ENCODE assay signal across 1 mouse cellular context in genomic region chr1:161038004-161038403, GRCm38 (mm10).
A peak's percentile ranks its signal among the peaks of the same experiment; 100 is the strongest.
TF ChIP-seq lines count a peak whose summit lies in the region.

No protein-coding gene starts in this region.

TF ChIP-seq in CH12.LX, 34 proteins besides CTCF, POLR2A, EP300 and RAD21 (continued from another document):
- TF ChIP-seq POLR2AphosphoS2 (IDR thresholded peaks at IDR 0.05; ENCODE audit: low read depth, low read length) (peak; percentile 57), USF2 (conservative IDR thresholded peaks at IDR 0.05; ENCODE audit: low read depth, low read length) (no peak), MAZ (IDR thresholded peaks at IDR 0.05; ENCODE audit: low read depth, low read length) (no peak), ZMIZ1 (IDR thresholded peaks at IDR 0.05; ENCODE audit: low read depth, low read length) (no peak), TBP (conservative IDR thresholded peaks at IDR 0.05; ENCODE audit: low read depth, low read length) (no peak), IRF4 (IDR thresholded peaks at IDR 0.05; ENCODE audit: low read depth, low read length) (no peak), MXI1 (IDR thresholded peaks at IDR 0.05; ENCODE audit: low read depth, low read length) (no peak), HCFC1 (IDR thresholded peaks at IDR 0.05; ENCODE audit: low read depth, low read length) (no peak), USF1 (IDR thresholded peaks at IDR 0.05; ENCODE audit: low read depth, low read length) (no peak), E2F4 (IDR thresholded peaks at IDR 0.05; ENCODE audit: insufficient replicate concordance, low read depth, low read length) (no peak), KAT2A (IDR thresholded peaks at IDR 0.05; ENCODE audit: insufficient replicate concordance, low read length) (no peak), NELFE (IDR thresholded peaks at IDR 0.05; ENCODE audit: low read depth, low read length) (0 out of 2 replicates have a peak, but pooled peaks have one; percentile 2)
